Mouse (Mus musculus): ENCODE data around the gene Zfp36. TPM values are rescaled to one million over a fixed set of nuclear protein-coding genes. Genes with fewer than 3 reads are reported as not detected.

The Zfp36 gene
- polyA plus RNA-seq, 1 experiment, result 106 TPM

- H3K27ac ChIP-seq (ENCODE audit: insufficient read depth, low read length), result peak overlapping the region; percentile 26
- H3K36me3 ChIP-seq (ENCODE audit: control insufficient read depth, insufficient read depth, low read length), result peaks cover 35% of the 10 kb centered on the region
- H3K27me3 ChIP-seq (ENCODE audit: control insufficient read depth, insufficient read depth, low read length), result no peaks in the 10 kb centered on the region
- TF ChIP-seq CTCF (IDR thresholded peaks at IDR 0.05; ENCODE audit: extremely low read depth, insufficient read depth, insufficient read length, insufficient replicate concordance) (no peak), POLR2A (IDR thresholded peaks at IDR 0.05; ENCODE audit: low read depth, low read length) (no peak)
- 92% methylated on average over 3 of the region's 3 CpGs for WGBS
- DNase-seq (ENCODE audit: low read depth in 1 of 2, low spot score in 2 of 2), result no peak
- no peak overlapping the region for H3K4me3 ChIP-seq (ENCODE audit: extremely low read depth, insufficient read depth, insufficient read length)
- no peaks in the 10 kb centered on the region for H3K4me1 ChIP-seq (ENCODE audit: control insufficient read depth, insufficient read depth, insufficient read length)
Observed at GRCm38 (mm10) chr7:28410841-28411475, 30.9 kb upstream of the Zfp36 start.

- DNase-seq (ENCODE audit: low read depth in 1 of 2, low spot score in 2 of 2), result no peak
- Histone ChIP-seq H3K27me3 (ENCODE audit: control insufficient read depth, insufficient read depth, low read length) (no peaks in the 10 kb centered on the region), H3K27ac (ENCODE audit: insufficient read depth, low read length) (no peak overlapping the region), H3K4me1 (ENCODE audit: control insufficient read depth, insufficient read depth, insufficient read length) (no peaks in the 10 kb centered on the region), H3K4me3 (ENCODE audit: extremely low read depth, insufficient read depth, insufficient read length) (no peak overlapping the region), H3K36me3 (ENCODE audit: control insufficient read depth, insufficient read depth, low read length) (peaks cover 49% of the 10 kb centered on the region)
- 83% methylated on average over 3 of the region's 3 CpGs for WGBS
- TF ChIP-seq CTCF (IDR thresholded peaks at IDR 0.05; ENCODE audit: extremely low read depth, insufficient read depth, insufficient read length, insufficient replicate concordance) (no peak), POLR2A (IDR thresholded peaks at IDR 0.05; ENCODE audit: low read depth, low read length) (no peak)
Observed at GRCm38 (mm10) chr7:28401942-28402341, 21.9 kb upstream of the Zfp36 start.

- 97% methylated on average over 1 of the region's 1 CpGs for WGBS
- TF ChIP-seq POLR2A (IDR thresholded peaks at IDR 0.05; ENCODE audit: low read depth, low read length) (no peak), CTCF (IDR thresholded peaks at IDR 0.05; ENCODE audit: extremely low read depth, insufficient read depth, insufficient read length, insufficient replicate concordance) (no peak)
- no peak overlapping the region for H3K27ac ChIP-seq (ENCODE audit: insufficient read depth, low read length)
- no peaks in the 10 kb centered on the region for H3K27me3 ChIP-seq (ENCODE audit: control insufficient read depth, insufficient read depth, low read length)
- H3K4me3 ChIP-seq (ENCODE audit: extremely low read depth, insufficient read depth, insufficient read length), result no peak overlapping the region
- no peaks in the 10 kb centered on the region for H3K4me1 ChIP-seq (ENCODE audit: control insufficient read depth, insufficient read depth, insufficient read length)
- DNase-seq (ENCODE audit: low read depth in 1 of 2, low spot score in 2 of 2), result no peak
- H3K36me3 ChIP-seq (ENCODE audit: control insufficient read depth, insufficient read depth, low read length), result peaks cover 44% of the 10 kb centered on the region
Observed at GRCm38 (mm10) chr7:28401030-28401429, 21.0 kb upstream of the Zfp36 start.

GRCm38 (mm10) chr7:28398696-28399340 is 18.8 kb upstream of the Zfp36 start:
- TF ChIP-seq POLR2A (IDR thresholded peaks at IDR 0.05; ENCODE audit: low read depth, low read length) (no peak), CTCF (IDR thresholded peaks at IDR 0.05; ENCODE audit: extremely low read depth, insufficient read depth, insufficient read length, insufficient replicate concordance) (no peak)
- H3K4me1 ChIP-seq (ENCODE audit: control insufficient read depth, insufficient read depth, insufficient read length), result no peaks in the 10 kb centered on the region
- H3K36me3 ChIP-seq (ENCODE audit: control insufficient read depth, insufficient read depth, low read length), result peaks cover 43% of the 10 kb centered on the region
- no peak overlapping the region for H3K4me3 ChIP-seq (ENCODE audit: extremely low read depth, insufficient read depth, insufficient read length)
- WGBS, result 94% methylated on average over 10 of the region's 10 CpGs
- H3K27me3 ChIP-seq (ENCODE audit: control insufficient read depth, insufficient read depth, low read length), result no peaks in the 10 kb centered on the region
- H3K27ac ChIP-seq (ENCODE audit: insufficient read depth, low read length), result no peak overlapping the region
- DNase-seq (ENCODE audit: low read depth in 1 of 2, low spot score in 2 of 2), result no peak

GRCm38 (mm10) chr7:28398000-28398399 is 17.9 kb upstream of the Zfp36 start:
- Histone ChIP-seq H3K27ac (ENCODE audit: insufficient read depth, low read length) (no peak overlapping the region), H3K36me3 (ENCODE audit: control insufficient read depth, insufficient read depth, low read length) (peaks cover 36% of the 10 kb centered on the region)
- WGBS, result 71% methylated on average over 3 of the region's 3 CpGs

GRCm38 (mm10) chr7:28395425-28395824 is 15.4 kb upstream of the Zfp36 start:
- DNase-seq (ENCODE audit: low read depth in 1 of 2, low spot score in 2 of 2), result no peak
- WGBS, result 94% methylated on average over 4 of the region's 4 CpGs
- no peak overlapping the region for H3K27ac ChIP-seq (ENCODE audit: insufficient read depth, low read length)
- peaks cover 4% of the 10 kb centered on the region; the same call in 1 of the 2 replicates for H3K4me1 ChIP-seq (ENCODE audit: control insufficient read depth, insufficient read depth, insufficient read length)
- H3K36me3 ChIP-seq (ENCODE audit: control insufficient read depth, insufficient read depth, low read length), result peaks cover 31% of the 10 kb centered on the region
- no peak overlapping the region for H3K4me3 ChIP-seq (ENCODE audit: extremely low read depth, insufficient read depth, insufficient read length)
- TF ChIP-seq POLR2A (IDR thresholded peaks at IDR 0.05; ENCODE audit: low read depth, low read length), result no peak
- no peak for TF ChIP-seq CTCF (IDR thresholded peaks at IDR 0.05; ENCODE audit: extremely low read depth, insufficient read depth, insufficient read length, insufficient replicate concordance)
- H3K27me3 ChIP-seq (ENCODE audit: control insufficient read depth, insufficient read depth, low read length), result no peaks in the 10 kb centered on the region

More at GRCm38 (mm10) chr7:28398000-28398399, 17.9 kb upstream of the Zfp36 start:
- TF ChIP-seq POLR2A (IDR thresholded peaks at IDR 0.05; ENCODE audit: low read depth, low read length) (no peak), CTCF (IDR thresholded peaks at IDR 0.05; ENCODE audit: extremely low read depth, insufficient read depth, insufficient read length, insufficient replicate concordance) (no peak)
- no peak overlapping the region for H3K4me3 ChIP-seq (ENCODE audit: extremely low read depth, insufficient read depth, insufficient read length)
- DNase-seq (ENCODE audit: low read depth in 1 of 2, low spot score in 2 of 2), result peak in 1 of 2 experiments; percentile 40
- no peaks in the 10 kb centered on the region for H3K27me3 ChIP-seq (ENCODE audit: control insufficient read depth, insufficient read depth, low read length)
- no peaks in the 10 kb centered on the region; the same call in 1 of the 2 replicates for H3K4me1 ChIP-seq (ENCODE audit: control insufficient read depth, insufficient read depth, insufficient read length)
